Mouse (Mus musculus): ENCODE results near the gene Fbxo24.

GRCm38 (mm10) chr5:137569031-137569430, 59.8 kb downstream of the Fbxo24 start:
- TF ChIP-seq CTCF (IDR thresholded peaks at IDR 0.05; ENCODE audit: extremely low read depth, insufficient read depth, insufficient read length, insufficient replicate concordance) (no peak), POLR2A (IDR thresholded peaks at IDR 0.05; ENCODE audit: low read depth, low read length) (no peak)

Measured in spleen, adult 2 months (tissue).